Mouse (Mus musculus) embryo, embryonic 10.5 days (tissue): ENCODE data around the gene Vangl2.
"Not testable (repeated sequence)": the region's sequence is repeated elsewhere in the genome, so short reads cannot be mapped to it uniquely, and the experiment has no call there.

Experiments
- DNase-seq: peaks from one replicate; pipeline ENCODE4 v3.0.0-alpha.2; 2015; ENCODE audit warnings: low spot score

Vangl2 gene

GRCm38 (mm10) chr1:172001665-172002064 lies 26.6 kb downstream of the Vangl2 start:
- no peak for DNase-seq

- peak; percentile 73 for DNase-seq
Observed at GRCm38 (mm10) chr1:172000641-172001040, 27.6 kb downstream of the Vangl2 start.

GRCm38 (mm10) chr1:171998820-171999597 lies 29.2 kb downstream of the Vangl2 start:
- no peak for DNase-seq

GRCm38 (mm10) chr1:171996701-171997100 lies 31.5 kb downstream of the Vangl2 start:
- DNase-seq, result no peak

- no peak for DNase-seq
Observed at GRCm38 (mm10) chr1:171994918-171995715, 33.1 kb downstream of the Vangl2 start.

GRCm38 (mm10) chr1:171994501-171994900 lies 33.7 kb downstream of the Vangl2 start:
- DNase-seq, result no peak

- no peak for DNase-seq
Observed at GRCm38 (mm10) chr1:171992901-171993530, 35.2 kb downstream of the Vangl2 start.

- DNase-seq, result no peak
Observed at GRCm38 (mm10) chr1:171991883-171992282, 36.4 kb downstream of the Vangl2 start.

GRCm38 (mm10) chr1:171984121-171984520 lies 44.1 kb downstream of the Vangl2 start:
- no peak for DNase-seq

GRCm38 (mm10) chr1:171983372-171984001 lies 44.8 kb downstream of the Vangl2 start:
- no peak for DNase-seq

- DNase-seq, result no peak
Observed at GRCm38 (mm10) chr1:171982740-171983139, 45.5 kb downstream of the Vangl2 start.

GRCm38 (mm10) chr1:171982170-171982569 lies 46.1 kb downstream of the Vangl2 start:
- DNase-seq, result no peak

GRCm38 (mm10) chr1:171979969-171980730 lies 48.1 kb downstream of the Vangl2 start:
- no peak for DNase-seq

- DNase-seq, result no peak
Observed at GRCm38 (mm10) chr1:171977891-171978290, 50.4 kb downstream of the Vangl2 start.

- no peak for DNase-seq
Observed at GRCm38 (mm10) chr1:171976826-171977539, 51.3 kb downstream of the Vangl2 start.

- DNase-seq, result no peak
Observed at GRCm38 (mm10) chr1:171975831-171976230, 52.4 kb downstream of the Vangl2 start.

- DNase-seq, result no peak
Observed at GRCm38 (mm10) chr1:171975377-171975776, 52.9 kb downstream of the Vangl2 start.

- DNase-seq, result not testable (repeated sequence)
Observed at GRCm38 (mm10) chr1:171974361-171974760, 53.9 kb downstream of the Vangl2 start.

GRCm38 (mm10) chr1:171970854-171971586 lies 57.2 kb downstream of the Vangl2 start:
- DNase-seq, result peak; percentile 48

- DNase-seq, result no peak
Observed at GRCm38 (mm10) chr1:171969221-171969620, 59.0 kb downstream of the Vangl2 start.
